Mouse (Mus musculus): ENCODE measurements around the gene Cenpp.

The Cenpp gene

DNA sequence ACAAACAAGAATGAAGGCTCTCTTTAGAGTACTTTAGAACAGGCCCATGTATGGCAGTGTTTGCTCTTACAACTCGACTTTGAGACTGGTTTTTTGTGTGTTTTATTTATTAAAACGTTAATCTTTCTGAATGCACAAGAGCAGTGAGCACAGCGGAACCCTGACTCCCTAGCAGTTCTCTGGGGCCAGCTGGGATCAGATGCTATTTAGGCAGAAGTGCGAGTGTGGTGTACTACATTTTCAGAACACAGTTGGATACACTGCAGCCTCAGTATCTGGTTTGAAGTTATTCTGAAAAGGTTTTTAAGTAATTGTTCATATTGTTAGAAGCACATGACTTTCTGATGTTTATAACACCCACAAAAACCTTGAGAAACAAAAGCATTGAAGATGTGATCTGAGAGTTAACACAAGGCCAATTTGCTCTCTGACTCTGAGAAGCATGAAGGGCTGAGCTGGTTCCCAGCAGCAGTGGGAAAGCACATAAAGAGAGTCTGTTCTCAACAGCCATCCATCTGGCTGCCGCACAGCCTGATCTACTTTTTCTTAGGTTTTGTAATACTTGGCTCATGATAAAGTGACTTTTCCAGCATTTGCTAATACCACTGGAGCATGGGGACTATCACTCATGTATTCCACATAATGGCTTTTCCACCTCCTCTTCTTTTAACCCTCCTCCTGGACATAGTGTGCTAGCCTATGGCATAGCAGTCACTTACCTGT is 191.7 kb downstream of the Cenpp start:
- DNase-seq (ENCODE audit: low spot score in 2 of 2), result peak in 1 of 2 experiments; percentile 31

DNA sequence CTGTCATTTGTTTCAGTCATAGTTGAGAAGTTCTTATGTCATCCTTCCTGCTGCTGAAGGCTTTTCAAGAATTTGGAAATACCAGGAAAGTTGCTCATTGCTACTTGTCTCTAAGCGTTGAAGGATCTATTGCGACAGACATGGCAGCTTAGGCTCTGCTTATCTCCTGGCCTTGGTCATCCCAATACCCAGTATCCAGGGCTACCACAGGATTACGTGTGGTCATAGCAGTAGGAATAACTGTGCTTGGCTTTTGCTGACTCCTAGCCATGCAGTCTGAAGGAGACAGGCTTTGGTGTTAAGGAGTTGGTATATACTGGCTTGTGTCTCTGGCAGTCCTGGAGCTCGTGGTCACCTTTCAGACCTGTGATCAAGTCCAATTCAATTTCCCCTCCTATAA is 192.3 kb downstream of the Cenpp start:
- no peak for DNase-seq (ENCODE audit: low spot score in 2 of 2)

DNA sequence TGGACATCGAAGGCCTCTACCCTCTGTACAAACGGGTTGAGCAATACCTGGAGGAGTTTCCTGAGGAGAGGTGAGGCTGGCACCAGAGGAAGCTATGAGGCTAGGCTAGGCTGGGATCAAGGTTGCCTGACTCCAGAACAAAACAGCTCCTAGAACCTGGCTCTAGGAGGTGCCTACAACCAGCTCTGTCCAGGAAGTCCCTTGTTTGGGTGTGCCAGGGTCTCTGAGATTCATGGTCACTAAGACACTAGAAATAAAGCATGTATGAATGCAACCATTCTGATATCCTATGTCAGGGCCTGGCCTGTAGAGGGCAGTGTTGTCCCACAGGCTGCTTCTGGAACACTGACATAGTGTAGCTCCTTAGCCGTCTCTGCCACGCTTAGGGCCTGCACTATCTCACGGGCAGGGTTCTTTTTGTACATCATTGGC is 203.3 kb downstream of the Cenpp start:
- peak in 1 of 2 experiments; percentile 82 for DNase-seq (ENCODE audit: low spot score in 2 of 2)

DNA sequence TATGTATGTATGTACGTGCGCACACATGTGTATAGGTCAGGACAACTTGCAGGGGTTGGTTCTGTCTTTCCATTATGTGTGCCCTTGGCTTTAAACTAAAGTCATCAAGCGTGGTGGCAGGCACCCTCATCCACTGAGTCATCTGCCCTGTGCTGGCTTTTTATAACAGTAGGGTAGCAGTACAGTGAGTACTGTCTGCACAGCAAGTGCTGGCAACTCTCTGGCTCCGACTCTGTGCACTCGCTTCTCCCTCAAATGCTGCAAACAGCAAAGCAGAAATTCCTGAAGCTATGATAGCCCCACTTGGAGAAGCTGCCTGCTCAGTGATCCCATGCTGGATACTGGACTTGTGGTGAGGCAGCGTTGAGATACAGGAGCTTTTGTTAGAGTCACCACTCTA is 208.1 kb downstream of the Cenpp start:
- DNase-seq (ENCODE audit: low spot score in 2 of 2), result no peak

DNA sequence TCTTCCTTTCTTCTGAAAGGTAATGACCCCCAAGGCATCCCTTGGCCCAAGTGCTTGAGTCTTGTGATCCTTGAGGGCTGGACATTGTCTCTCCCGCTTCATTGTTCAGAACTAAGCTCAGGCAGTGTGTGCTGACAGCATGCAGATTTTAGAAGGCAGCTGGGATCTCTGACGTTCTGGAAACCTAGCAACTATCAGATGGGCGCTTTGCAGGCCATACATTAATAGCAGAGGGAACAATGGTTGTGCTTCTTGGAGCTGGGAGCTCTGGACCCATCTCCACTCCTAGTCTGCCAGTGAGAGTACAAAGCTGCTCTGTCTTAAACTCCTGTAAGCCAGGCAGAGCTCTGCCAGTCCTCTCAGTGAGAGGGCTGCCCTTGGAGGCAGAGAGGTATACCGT is 216.4 kb downstream of the Cenpp start:
- DNase-seq (ENCODE audit: low spot score in 2 of 2), result peak; percentile 35 to 47

DNA sequence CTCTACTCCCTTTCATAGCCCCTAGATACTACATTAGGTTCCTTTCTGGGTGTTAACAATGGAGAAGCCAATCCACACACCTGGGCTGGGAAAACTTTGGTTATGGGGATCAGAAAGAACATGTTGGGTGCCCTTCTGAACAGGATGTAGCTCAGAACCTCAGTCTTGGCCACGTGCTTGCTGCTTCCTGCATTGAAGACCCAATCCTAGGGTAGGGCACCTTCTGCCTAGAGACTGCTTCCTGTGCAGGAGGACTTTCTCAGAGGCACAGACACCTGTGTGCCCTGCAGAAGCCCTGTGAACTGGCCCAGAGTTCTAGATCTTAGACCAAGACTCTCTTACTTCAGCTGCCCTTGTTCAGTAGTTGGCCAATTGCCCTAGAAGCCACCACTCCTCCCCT is 216.8 kb downstream of the Cenpp start:
- no peak for DNase-seq (ENCODE audit: low spot score in 2 of 2)

DNA sequence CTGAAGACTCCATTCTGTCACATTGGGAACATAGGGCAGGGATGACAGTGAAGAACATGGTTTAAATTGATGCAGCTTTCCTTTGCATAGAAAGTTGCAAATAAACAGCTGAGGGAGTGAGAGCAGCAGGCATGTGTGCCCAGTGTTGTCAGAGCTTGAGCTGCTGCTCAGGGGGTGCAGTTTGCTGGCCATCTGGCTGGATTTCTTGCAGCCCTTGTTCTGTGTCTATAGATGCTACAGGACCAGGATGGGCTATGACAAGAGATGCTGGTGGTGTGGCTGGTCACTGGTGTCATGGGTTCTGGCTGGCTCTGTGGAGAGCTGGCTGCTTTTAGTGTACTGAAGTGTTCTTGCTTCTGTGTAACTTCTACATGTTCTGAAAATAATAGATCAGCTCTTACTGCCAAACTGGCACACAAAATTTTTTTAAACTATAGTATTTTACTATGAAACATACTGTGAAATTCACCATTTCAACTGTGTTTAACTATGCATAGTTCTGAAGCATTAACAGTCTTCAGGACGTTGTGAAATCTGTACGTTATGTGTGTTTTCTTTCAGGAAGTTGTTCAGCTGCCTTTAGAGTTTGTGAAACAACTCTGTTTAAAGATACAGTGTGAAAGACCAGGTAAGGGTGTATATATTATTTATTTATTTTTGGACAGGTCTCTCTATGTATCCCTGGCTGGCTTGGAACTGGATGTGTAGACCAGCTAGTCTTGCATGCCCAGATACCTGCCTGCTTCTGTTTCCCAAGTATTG is 219.1 kb downstream of the Cenpp start:
- no peak for DNase-seq (ENCODE audit: low spot score in 2 of 2)

DNA sequence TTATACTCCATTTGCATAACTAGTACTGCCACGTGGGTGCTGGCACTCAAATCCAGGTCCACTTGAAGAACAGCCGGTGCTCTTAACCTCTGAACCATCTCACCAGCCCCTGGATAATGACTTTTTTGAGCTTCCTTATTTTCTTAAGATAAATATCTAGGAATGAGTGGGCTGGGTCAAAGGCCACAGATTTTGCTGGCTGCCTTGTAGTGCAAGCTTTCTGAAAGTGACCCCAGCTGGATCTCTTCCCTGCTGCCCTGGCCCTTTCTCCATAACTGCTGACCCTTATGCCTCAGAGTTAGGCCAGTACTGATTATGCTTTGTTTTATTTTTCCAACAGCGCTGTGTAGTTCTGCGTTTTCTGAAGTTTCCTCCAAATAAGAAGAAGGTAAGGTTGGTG is 222.1 kb downstream of the Cenpp start:
- DNase-seq (ENCODE audit: low spot score in 2 of 2), result no peak

DNA sequence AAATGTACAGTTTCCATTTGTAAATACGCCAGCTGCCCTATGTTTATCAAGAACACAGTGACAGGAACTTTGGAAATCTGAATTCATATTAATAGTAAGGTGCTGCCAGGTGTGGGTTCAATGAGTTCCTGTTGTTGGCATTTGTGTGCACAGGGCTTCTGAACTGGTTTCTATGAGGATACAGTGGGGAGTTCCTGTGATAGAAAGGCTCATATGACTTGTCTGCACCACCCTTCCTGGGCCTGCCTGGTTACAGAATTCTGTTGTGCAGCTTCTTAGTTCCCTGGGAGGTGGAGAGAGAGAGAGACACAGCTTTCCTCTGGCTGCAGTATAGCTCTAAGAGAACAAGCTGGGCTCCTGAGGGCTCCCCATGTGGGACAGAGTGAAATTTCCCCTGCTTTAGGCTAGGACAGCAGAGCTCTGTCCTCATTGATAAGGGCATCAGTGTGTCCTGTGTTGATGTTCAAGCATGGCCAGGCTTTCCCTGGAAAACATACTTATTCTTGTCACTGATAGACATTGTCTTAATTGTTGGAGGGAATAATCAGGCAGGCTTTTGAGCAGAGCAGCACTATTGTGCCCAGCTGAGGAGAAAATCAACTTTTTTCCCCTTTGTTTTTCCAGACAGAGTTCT is 224.4 kb downstream of the Cenpp start:
- no peak for DNase-seq (ENCODE audit: low spot score in 2 of 2)

DNA sequence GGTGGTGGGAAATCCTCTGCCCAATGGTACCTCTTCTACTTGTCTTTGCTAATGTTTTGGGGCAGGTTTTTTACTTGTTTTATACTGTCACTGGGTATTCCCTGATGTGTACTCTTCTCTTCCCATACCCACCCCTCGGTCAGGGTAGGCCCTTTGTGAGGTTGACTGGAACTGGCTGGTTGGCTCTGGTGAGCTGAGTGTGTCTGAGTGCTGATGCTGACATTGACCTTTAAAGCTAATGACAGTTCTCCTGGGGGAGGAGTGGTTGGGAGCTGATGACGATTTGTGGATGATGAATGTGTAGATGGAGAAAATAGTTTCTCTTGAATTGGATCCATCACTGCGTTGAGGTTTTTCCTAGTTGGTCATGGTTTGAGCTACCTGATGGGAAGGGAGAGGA is 225.8 kb downstream of the Cenpp start:
- DNase-seq (ENCODE audit: low spot score in 2 of 2), result no peak

DNA sequence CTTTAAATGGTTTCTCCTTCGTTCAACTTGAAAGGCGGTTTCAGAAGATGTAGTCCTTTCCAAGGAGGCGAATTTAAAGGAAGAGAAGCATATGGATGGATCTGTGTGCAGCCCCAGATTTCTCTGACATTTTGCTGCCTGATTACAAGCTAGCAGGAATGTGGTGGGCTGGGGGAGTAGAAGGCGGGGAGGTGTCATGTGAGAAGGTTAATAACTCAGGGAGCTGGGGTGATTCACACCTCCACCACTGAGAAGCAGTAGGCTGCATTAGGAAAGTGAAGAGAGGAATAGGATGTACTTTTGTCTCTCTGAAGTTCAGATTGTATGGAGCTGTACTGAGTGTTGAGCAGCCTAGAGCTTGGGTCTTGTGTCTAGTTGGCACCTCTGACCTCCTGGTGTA is 230.6 kb downstream of the Cenpp start:
- no peak for DNase-seq (ENCODE audit: low spot score in 2 of 2)

DNA sequence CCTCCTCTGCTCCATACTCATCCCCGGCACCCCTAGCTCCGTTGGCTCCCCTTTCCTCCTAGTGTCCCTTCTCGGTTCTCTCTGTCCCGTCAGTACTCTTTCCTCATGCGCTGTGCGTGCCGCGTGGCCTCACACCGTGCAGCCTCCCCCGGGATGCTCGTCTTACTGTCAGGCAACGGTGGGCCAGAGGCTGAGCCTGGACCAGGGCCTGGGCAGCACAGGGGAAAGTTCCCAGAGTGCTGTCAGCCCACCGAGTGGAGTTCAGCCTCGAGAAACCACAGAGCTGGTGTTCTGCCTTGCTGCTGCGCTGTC is 231.0 kb downstream of the Cenpp start:
- no peak for DNase-seq (ENCODE audit: low spot score in 2 of 2)

DNA sequence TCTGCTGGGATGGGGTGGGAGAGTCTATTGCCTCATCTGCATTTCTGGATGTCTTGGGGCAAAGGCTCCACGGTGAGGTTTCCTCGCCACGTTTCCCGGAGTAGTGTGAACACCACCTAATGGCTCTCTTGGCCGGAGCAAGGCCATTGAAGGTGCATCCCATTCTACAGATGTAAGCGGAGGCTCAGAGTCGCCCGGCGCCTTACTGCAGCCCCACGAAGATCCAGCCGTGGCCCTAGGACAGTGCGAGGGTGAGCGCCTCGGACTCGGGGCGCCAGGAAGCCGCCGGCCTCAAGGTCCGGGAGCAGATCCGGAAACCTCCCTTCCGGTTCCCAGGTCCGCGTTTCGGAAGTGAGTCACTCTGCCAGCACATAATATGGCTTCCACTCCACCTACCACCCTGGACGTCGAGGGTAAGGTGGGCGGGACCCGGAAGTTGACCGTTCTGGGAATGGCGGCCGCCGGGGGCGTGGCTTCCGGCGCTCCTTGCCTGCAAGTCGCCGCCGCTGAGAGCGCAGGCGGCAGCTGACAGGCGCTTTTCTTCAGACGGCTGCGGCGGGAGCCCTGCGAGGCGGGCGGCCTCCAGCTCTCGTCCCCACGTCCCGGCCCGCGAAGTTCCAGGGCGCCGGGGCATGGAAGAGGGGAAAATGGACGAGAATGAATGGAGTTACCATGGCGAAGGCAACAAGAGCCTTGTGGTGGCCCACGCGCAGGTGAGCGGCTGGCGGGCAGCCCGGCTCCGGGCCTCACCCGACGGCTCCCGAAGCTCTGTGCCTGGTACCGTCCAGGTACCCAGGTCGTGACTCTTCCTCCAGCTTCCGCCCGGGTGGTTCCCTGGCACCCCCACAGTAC is 231.6 kb downstream of the Cenpp start, which contains the start of gene Ippk:
Ippk (plus strand) TSS at position 496 of the 852 bp plus-strand sequence.
- DNase-seq (ENCODE audit: low spot score in 2 of 2), result peak; percentile 96 to 98

All from left cerebral cortex, adult 9 months (tissue).